Mouse (Mus musculus) layer of hippocampus, adult 9-11 months (tissue): Measurements from ENCODE around the gene Vmn1r44.
"Not testable (repeated sequence)": the region's sequence is repeated elsewhere in the genome, so short reads cannot be mapped to it uniquely, and the experiment has no call there.

Source experiments
- DNase-seq: peaks from one replicate; pipeline ENCODE4 v3.0.0; 2022

Vmn1r44 gene

GRCm38 (mm10) chr6:89883360-89883759 lies at the start of gene Vmn1r44:
Vmn1r44 (plus strand) TSS chr6:89883660.
- DNase-seq = no peak

DNA sequence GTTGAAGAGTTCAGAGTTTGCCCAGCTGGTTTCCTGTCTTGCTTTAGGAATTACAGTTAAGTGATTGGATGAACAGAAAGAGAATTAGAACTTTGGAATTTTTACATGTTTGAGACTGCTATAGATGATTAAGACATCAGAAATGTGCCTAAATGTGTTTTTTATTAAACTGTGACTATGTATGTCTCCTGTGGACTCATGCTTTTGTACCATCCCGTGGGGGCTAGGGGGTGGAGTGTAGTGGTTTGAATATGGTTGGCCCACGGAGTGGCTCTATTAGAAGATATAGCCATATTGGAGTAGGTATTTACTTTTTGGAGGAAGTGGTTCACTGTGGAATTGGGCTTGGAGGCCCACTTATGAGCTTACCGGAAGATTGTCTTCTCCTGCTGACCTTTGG lies 25.9 kb upstream of the Vmn1r44 start:
- DNase-seq = no peak

- DNase-seq = no peak
Measured at GRCm38 (mm10) chr6:89859839-89860238, 23.6 kb upstream of the Vmn1r44 start.

- no peak for DNase-seq
Measured at GRCm38 (mm10) chr6:89863792-89864191, 19.7 kb upstream of the Vmn1r44 start.

GRCm38 (mm10) chr6:89867276-89867675 lies 16.2 kb upstream of the Vmn1r44 start:
- no peak for DNase-seq

DNA sequence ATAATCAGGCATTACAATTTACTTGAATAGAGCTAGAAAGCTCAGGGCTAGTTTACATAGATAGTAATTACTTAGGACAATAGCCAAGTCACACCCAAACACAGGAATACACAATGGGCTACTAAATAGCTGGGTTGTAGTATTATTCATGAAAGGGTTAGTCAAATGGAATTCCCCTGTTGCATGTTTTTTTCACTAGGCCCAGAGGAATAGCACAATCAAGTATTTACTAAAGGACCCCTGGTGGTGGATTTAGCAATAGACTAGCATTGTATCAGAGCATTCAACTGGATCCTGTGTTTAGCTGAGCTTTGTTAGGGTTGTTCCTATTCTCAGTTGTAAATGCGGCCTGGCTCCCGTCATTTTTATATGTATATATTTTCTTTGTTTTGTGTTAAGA lies 15.5 kb upstream of the Vmn1r44 start:
- DNase-seq = no peak

DNA sequence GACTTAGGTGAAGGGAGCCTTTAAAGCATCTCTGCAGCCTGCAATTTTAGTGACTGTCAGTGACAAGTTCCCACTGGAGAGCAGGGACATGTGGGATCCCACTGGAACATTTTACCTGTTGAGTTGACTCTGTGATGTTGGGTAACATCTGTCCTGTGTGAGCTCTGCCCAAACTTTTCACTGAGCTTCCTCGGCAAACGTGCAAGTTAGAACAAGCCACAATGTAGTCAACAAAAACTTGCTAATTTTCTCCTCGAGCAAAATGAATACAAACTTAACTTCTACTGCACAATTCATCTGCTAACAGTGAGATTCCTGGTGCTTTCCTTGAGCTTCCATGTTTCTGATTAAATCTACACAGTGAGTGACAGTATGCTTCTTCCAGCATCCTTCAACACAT lies 7.1 kb upstream of the Vmn1r44 start, which contains the start of the genes Vmn1r42 and Vmn1r43:
Gene Vmn1r42 (minus strand): TSS at position 101 of the 400 bp plus-strand sequence.
Gene Vmn1r43 (minus strand): TSS at position 101 of the 400 bp plus-strand sequence.
- DNase-seq = not testable (repeated sequence)

GRCm38 (mm10) chr6:89876963-89877362 lies 6.5 kb upstream of the Vmn1r44 start:
- DNase-seq = no peak

- no peak for DNase-seq
Measured at GRCm38 (mm10) chr6:89880867-89881266, 2.6 kb upstream of the Vmn1r44 start.

GRCm38 (mm10) chr6:89883812-89884211 lies 352 bp downstream of the Vmn1r44 start:
- DNase-seq = no peak

DNA sequence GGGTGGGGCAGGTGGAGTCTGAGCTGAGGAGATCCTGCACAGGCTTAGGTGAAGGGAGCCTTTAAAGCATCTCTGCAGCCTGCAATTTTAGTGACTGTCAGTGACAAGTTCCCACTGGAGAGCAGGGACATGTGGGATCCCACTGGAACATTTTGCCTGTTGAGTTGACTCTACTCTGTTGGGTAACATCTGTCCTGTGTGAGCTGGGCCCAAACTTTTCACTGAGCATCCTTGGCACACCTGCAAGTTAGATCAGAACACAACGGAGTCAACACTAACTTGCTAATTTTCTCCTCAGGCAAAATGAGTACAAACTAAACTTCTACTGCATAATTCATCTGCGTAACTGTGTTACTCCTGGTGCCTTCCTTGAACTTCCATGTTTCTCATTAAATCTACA lies 57.0 kb downstream of the Vmn1r44 start, which contains the start of gene Vmn1r45:
Gene Vmn1r45 (minus strand): TSS at position 101 of the 400 bp plus-strand sequence.
- DNase-seq = not testable (repeated sequence)

DNA sequence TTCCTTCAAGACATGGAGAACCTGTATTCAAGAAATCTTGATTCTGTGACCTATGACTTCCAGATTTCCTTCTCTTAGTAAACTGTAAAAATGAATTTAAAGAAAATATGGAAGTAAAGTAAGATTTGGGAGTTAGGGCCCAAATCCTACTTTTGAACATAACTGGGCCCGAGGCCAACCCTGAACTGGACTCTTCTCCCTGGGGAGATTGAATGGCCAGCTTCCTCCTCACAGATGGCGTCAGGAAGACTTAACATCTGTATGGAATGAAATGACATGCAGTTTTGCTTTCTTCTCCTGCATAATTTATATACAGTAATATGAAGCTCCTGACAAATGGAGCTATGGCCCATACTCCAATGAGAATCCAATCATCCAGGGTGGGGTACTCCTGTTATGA lies 57.5 kb downstream of the Vmn1r44 start:
- no peak for DNase-seq
